Mouse (Mus musculus) hindbrain, embryonic 14.5 days (tissue): ENCODE measurements around the gene Rbp4. TPM values are rescaled to one million over a fixed set of nuclear protein-coding genes. Genes with fewer than 3 reads are reported as not detected.

ENCODE experiments used
- ATAC-seq: fragments of 200-750 bp; cut with Nextera tagmentation; 2 replicates; pipeline ENCODE4 v1.8.0; 2017; ENCODE audit warnings: moderate number of reproducible peaks, mild to moderate bottlenecking, moderate TSS enrichment, moderate library complexity; ENCODE audit not compliant: low FRiP score
- DNase-seq: peaks from one replicate; pipeline ENCODE4 v3.0.0-alpha.2; 2015; ENCODE audit warnings: low spot score
- H3K27ac ChIP-seq: fragments of 300-500 bp; sonication (generic); 2 replicates; pipeline ENCODE4 v1.5.1; 2014; ENCODE audit warnings: mild to moderate bottlenecking, moderate library complexity
- H3K27me3 ChIP-seq: fragments of 300-500 bp; sonication (generic); 2 replicates; pipeline ENCODE4 v1.6.1; 2014; ENCODE audit warnings: mild to moderate bottlenecking, low read length, mixed read lengths; ENCODE audit not compliant: control insufficient read depth, insufficient read depth
- H3K36me3 ChIP-seq: fragments of 300-500 bp; sonication (generic); replicated peaks from 2 replicates; pipeline ENCODE4 v1.6.1; 2014; ENCODE audit not compliant: control insufficient read depth, insufficient read depth
- H3K4me1 ChIP-seq: fragments of 300-500 bp; sonication (generic); replicated peaks from 2 replicates; pipeline ENCODE4 v1.6.1; 2014; ENCODE audit warnings: antibody characterized with exemption, low read length, mixed read lengths; ENCODE audit not compliant: control insufficient read depth, insufficient read depth
- H3K4me2 ChIP-seq: fragments of 300-500 bp; sonication (generic); replicated peaks from 2 replicates; pipeline ENCODE4 v1.6.1; 2014; ENCODE audit warnings: mild to moderate bottlenecking, moderate library complexity
- H3K4me3 ChIP-seq: fragments of 300-500 bp; sonication (generic); replicated peaks from 2 replicates; pipeline ENCODE4 v1.5.1; 2014; ENCODE audit warnings: mild to moderate bottlenecking, low read length
- H3K9ac ChIP-seq: fragments of 300-500 bp; sonication (generic); 2 replicates; pipeline ENCODE4 v1.6.1; 2014
- H3K9me3 ChIP-seq: fragments of 300-500 bp; sonication (generic); 2 replicates; pipeline ENCODE4 v1.6.1; 2016; ENCODE audit warnings: low read length; ENCODE audit not compliant: control insufficient read depth
- WGBS: fragments of 180-500 bp; shearing (Covaris S2); extraction: QIAGEN DNeasy Blood & Tissue Kit; methylation state at CpG from one replicate; pipeline ENCODE4 v1.1.7; 2014; 5-methylcytosine and 5-hydroxymethylcytosine counted together
- polyA plus RNA-seq: library from polyadenylated mRNA; unstranded; fragments of >200 nt; fragmentation: Nextera tagmentation; extraction: Ambion mirVana; gene quantifications from 2 replicates; pipeline ENCODE4 v1.2.1, GENCODE M21; 2014

Rbp4 gene
- polyA plus RNA-seq = 5.3 and 9.3 TPM in 2 replicates

DNA sequence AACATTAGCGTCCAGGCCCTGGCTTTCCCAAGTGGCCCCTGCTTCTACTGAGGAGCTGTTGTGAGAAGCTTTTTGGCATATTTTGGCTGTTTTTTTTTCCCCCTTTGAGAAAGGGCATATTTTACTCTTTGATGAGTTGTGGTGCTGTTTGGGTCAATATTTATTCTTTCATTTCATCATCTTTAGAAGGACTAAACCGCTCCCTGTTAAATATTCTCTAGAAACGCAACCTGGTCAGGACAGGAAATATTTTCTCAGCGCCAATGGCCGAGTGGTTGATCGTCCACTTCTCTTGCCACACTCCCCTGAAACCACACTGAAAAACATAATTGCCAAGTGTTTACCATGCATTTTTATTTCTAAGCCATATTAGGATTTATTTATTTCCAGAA lies at the start of gene Rbp4:
Gene Rbp4 (minus strand): TSS at position 63 of the 392 bp plus-strand sequence.
- no peak within 1 kb of the TSS for H3K27ac ChIP-seq
- no peaks in the 10 kb centered on the region for H3K9me3 ChIP-seq
- peak within 1 kb of the TSS; percentile 49 for H3K4me3 ChIP-seq
- ATAC-seq (no peak), DNase-seq (no peak)
- H3K9ac ChIP-seq = peak within 1 kb of the TSS; percentile 51
- H3K27me3 ChIP-seq = peaks cover 23% of the 10 kb centered on the region
- H3K36me3 ChIP-seq = no peaks in the 10 kb centered on the region
- no peaks in the 10 kb centered on the region for H3K4me1 ChIP-seq
- WGBS = 71% methylated on average over 6 of the region's 6 CpGs
- peak within 1 kb of the TSS; percentile 74 for H3K4me2 ChIP-seq

DNA sequence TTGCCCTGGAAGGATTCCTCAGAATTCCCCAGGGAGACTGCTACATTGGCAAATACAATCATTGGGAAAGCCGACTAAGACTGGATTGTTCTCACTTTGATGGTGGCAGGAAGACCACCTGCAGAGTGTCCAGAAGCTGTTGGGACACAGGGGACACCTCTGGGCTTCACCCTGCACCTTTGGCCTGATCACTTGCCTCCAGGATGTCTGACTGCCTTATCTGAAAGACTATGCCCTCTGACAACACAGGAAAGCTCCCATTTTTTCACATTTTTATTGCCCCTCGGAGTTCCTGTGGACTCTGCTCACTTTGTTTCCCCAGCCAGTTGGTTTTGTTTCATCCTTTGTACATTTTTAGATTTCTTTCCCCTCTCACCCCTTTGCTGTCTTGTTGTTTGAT lies 39.6 kb upstream of the Rbp4 start:
- 67% methylated on average over 2 of the region's 2 CpGs for WGBS
- no peak for ATAC-seq
- Histone ChIP-seq H3K36me3 (no peaks in the 10 kb centered on the region), H3K27ac (no peak overlapping the region), H3K27me3 (no peaks in the 10 kb centered on the region), H3K9me3 (0 out of 2 replicates have a peak, but pooled peaks cover 3% of the 10 kb centered on the region), H3K9ac (no peak overlapping the region), H3K4me3 (no peak overlapping the region), H3K4me1 (no peaks in the 10 kb centered on the region), H3K4me2 (no peak overlapping the region)
- no peak for DNase-seq

GRCm38 (mm10) chr19:38161648-38162354 lies 36.7 kb upstream of the Rbp4 start:
- H3K27ac ChIP-seq = no peak overlapping the region
- DNase-seq (no peak), ATAC-seq (no peak)
- H3K36me3 ChIP-seq = no peaks in the 10 kb centered on the region
- no peaks in the 10 kb centered on the region for H3K4me1 ChIP-seq
- H3K4me3 ChIP-seq = no peak overlapping the region
- 94% methylated on average over 21 of the region's 21 CpGs for WGBS
- H3K27me3 ChIP-seq = no peaks in the 10 kb centered on the region
- H3K9ac ChIP-seq = no peak overlapping the region
- no peak overlapping the region for H3K4me2 ChIP-seq
- no peaks in the 10 kb centered on the region for H3K9me3 ChIP-seq

GRCm38 (mm10) chr19:38156243-38156642 lies 31.2 kb upstream of the Rbp4 start:
- no peak overlapping the region for H3K27ac ChIP-seq
- H3K9me3 ChIP-seq = no peaks in the 10 kb centered on the region
- no peak overlapping the region for H3K4me3 ChIP-seq
- H3K4me2 ChIP-seq = no peak overlapping the region
- no peak for DNase-seq
- no peak for ATAC-seq
- 100% methylated on average over 1 of the region's 1 CpGs for WGBS
- H3K4me1 ChIP-seq = no peaks in the 10 kb centered on the region
- no peaks in the 10 kb centered on the region for H3K36me3 ChIP-seq
- H3K27me3 ChIP-seq = no peaks in the 10 kb centered on the region
- no peak overlapping the region for H3K9ac ChIP-seq

DNA sequence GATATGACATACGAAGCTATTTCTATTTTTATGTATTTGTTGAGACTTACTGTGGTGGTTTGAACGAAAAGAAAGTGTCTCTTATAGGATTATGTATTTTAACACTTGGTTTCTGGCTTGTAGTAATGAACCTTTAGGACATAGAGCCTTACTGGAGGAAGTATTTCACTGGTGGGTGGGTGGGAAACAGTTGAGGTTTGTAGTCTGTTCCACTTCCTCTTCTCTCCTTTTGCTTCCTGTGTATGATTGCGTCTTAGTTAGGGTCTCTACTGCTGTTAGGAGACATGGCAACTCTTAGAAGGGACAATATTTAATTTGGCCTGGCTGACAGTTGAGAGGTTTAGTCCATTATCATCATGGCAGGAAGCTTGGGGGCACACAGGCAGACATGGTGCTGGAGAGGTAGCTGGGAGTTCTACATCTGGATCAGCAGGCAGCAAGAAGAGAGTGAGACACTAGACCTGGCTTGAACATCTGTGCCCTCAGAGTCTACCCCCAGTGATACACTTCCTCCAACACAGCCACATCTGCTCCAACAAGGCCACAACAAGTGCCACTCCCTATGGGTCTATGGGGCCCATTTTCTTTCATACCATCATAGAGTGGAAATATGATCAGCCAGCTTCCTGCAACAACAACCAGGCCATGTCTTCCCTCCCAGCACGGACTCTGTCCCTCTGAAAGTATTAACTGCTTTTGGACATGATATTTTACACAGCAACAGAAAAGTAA lies 18.6 kb upstream of the Rbp4 start:
- ATAC-seq = no peak
- H3K4me1 ChIP-seq = no peaks in the 10 kb centered on the region
- H3K36me3 ChIP-seq = no peaks in the 10 kb centered on the region
- no peak overlapping the region for H3K27ac ChIP-seq
- DNase-seq = no peak
- no peak overlapping the region for H3K9ac ChIP-seq
- H3K4me3 ChIP-seq = no peak overlapping the region
- no peak overlapping the region for H3K4me2 ChIP-seq
- WGBS = 78% methylated on average over 4 of the region's 4 CpGs
- H3K27me3 ChIP-seq = no peaks in the 10 kb centered on the region
- no peaks in the 10 kb centered on the region for H3K9me3 ChIP-seq

DNA sequence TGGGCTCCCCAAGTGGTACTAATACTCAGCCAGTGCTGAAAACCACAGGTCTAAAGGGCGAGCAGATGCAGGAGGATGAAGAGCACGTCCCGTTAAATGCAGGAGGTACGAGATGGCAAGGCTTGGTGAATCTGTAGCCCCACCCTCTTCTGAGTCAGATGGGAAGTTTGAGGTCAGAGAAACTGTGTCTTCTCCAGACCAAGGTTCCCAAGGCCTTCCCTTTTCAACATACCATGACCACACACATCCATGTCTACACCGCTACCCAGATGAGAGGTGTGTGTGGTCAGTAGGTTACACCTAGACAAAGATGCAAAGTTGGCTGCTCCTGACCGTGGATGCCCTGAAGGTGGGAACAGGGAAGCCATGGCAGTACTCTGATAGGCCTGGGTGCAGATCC lies 9.7 kb upstream of the Rbp4 start:
- Histone ChIP-seq H3K9ac (no peak overlapping the region), H3K4me3 (no peak overlapping the region), H3K36me3 (no peaks in the 10 kb centered on the region), H3K27me3 (no peaks in the 10 kb centered on the region), H3K9me3 (no peaks in the 10 kb centered on the region), H3K27ac (no peak overlapping the region), H3K4me1 (no peaks in the 10 kb centered on the region), H3K4me2 (no peak overlapping the region)
- no peak for ATAC-seq
- WGBS = 92% methylated on average over 6 of the region's 6 CpGs
- no peak for DNase-seq

GRCm38 (mm10) chr19:38133986-38134385 lies 8.9 kb upstream of the Rbp4 start:
- Histone ChIP-seq H3K27me3 (no peaks in the 10 kb centered on the region), H3K4me2 (no peak overlapping the region), H3K27ac (no peak overlapping the region), H3K36me3 (no peaks in the 10 kb centered on the region), H3K4me3 (no peak overlapping the region), H3K9me3 (no peaks in the 10 kb centered on the region), H3K9ac (no peak overlapping the region), H3K4me1 (no peaks in the 10 kb centered on the region)
- DNase-seq (no peak), ATAC-seq (no peak)
- 81% methylated on average over 11 of the region's 11 CpGs for WGBS

GRCm38 (mm10) chr19:38132481-38132880 lies 7.4 kb upstream of the Rbp4 start, which contains the start of gene Pde6c:
TSS of gene Pde6c (plus strand) at chr19:38132781.
- no peaks in the 10 kb centered on the region for H3K4me1 ChIP-seq
- H3K4me2 ChIP-seq = no peak within 1 kb of the TSS
- no peak for DNase-seq
- H3K36me3 ChIP-seq = no peaks in the 10 kb centered on the region
- H3K9ac ChIP-seq = no peak within 1 kb of the TSS
- no peak for ATAC-seq
- WGBS = 81% methylated on average over 6 of the region's 6 CpGs
- H3K4me3 ChIP-seq = no peak within 1 kb of the TSS
- no peaks in the 10 kb centered on the region for H3K9me3 ChIP-seq
- no peaks in the 10 kb centered on the region for H3K27me3 ChIP-seq
- no peak within 1 kb of the TSS for H3K27ac ChIP-seq

DNA sequence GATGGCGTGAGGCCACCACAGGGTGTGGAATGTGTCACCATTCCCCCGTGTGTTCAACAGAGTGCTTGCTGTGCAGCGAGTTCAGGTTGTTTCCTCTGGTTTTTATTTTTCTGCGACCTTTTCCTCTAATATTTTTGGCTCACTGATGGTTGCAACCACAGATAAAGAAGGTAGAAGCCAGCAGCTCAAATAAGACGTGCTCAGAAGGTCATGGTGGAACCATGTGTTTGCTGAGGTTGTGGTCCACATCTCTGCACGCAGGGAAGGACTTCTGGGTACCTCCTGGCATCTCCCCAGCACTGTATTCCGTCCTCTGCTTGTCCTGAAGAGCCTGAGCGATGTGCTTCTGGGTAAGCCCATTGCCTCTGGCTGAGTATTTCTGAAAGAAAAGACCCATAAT lies 1.6 kb upstream of the Rbp4 start:
- Histone ChIP-seq H3K4me2 (no peak overlapping the region), H3K27me3 (peaks cover 23% of the 10 kb centered on the region), H3K9ac (no peak overlapping the region), H3K4me3 (no peak overlapping the region), H3K36me3 (no peaks in the 10 kb centered on the region), H3K27ac (no peak overlapping the region), H3K4me1 (no peaks in the 10 kb centered on the region), H3K9me3 (no peaks in the 10 kb centered on the region)
- DNase-seq = no peak
- ATAC-seq = no peak
- 77% methylated on average over 8 of the region's 8 CpGs for WGBS
